Mouse (Mus musculus) bone marrow, adult 2 months (tissue): ENCODE data around the gene Alk. TPM values are rescaled to one million over a fixed set of nuclear protein-coding genes. Genes with fewer than 3 reads are reported as not detected.

Experiments
- H3K27ac ChIP-seq: fragments of 200-500 bp; 2 replicates; pipeline ENCODE4 v1.5.1; 2012; ENCODE audit warnings: low read depth, mild to moderate bottlenecking, control low read depth, inconsistent platforms, low read length; ENCODE audit not compliant: control insufficient read depth, poor library complexity, insufficient read depth
- H3K4me1 ChIP-seq: fragments of 200-500 bp; 2 replicates; pipeline ENCODE4 v1.6.1; 2011; ENCODE audit warnings: low read length; ENCODE audit not compliant: control insufficient read depth, insufficient read depth
- H3K4me3 ChIP-seq: fragments of 200-500 bp; replicated peaks from 2 replicates; pipeline ENCODE3; 2011; ENCODE audit warnings: mild to moderate bottlenecking, low read depth, low read length, control low read depth; ENCODE audit not compliant: control insufficient read depth
- CTCF ChIP-seq: fragments of 200-500 bp; IDR thresholded peaks from 2 replicates; pipeline ENCODE4 v1.5.1; 2011; ENCODE audit warnings: low read length, control low read depth; ENCODE audit not compliant: control insufficient read depth, insufficient read depth
- POLR2A ChIP-seq: fragments of 200-500 bp; IDR thresholded peaks from 2 replicates; pipeline ENCODE4 v1.6.1; 2011; ENCODE audit warnings: low read depth, mild to moderate bottlenecking, control low read depth, low read length, borderline replicate concordance; ENCODE audit not compliant: control insufficient read depth
- WGBS: fragments of 180-500 bp; shearing (Covaris S2); methylation state at CpG from one replicate; pipeline ENCODE4 v1.1.7; 2018; 5-methylcytosine and 5-hydroxymethylcytosine counted together
- polyA plus RNA-seq: library from polyadenylated mRNA; stranded (reverse); fragments of >200 nt; gene quantifications from 2 replicates; pipeline ENCODE4 v1.2.4, GENCODE M21; 2011; ENCODE audit warnings: low replicate concordance; ENCODE audit not compliant: missing spikeins, insufficient read depth, insufficient read length

Alk gene
- polyA plus RNA-seq, 1 experiment: not detected

GRCm38 (mm10) chr17:72275391-72275904 lies 329.0 kb downstream of the Alk start:
- Histone ChIP-seq H3K27ac (no peak overlapping the region), H3K4me1 (no peaks in the 10 kb centered on the region), H3K4me3 (no peak overlapping the region)
- 38% methylated on average over 8 of the region's 8 CpGs for WGBS
- TF ChIP-seq POLR2A (no peak), CTCF (no peak)

DNA sequence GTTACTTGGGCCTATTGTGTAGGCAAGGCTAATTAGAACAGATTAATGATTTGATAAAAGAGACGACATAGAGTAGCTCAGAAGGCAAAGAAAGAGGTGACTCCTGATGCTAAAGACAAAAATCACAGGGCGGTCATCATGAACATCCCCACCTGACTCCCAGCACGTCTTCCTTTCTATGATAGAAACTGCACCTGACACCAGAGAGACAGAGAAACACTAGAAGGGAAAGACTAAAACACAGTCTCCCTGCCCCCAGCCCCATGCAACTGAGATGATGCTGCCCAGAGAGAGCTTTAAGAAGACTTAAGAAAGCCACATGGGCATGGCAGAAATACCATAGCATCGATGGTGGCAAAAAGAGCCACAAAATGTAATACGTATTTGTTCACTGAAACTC lies 330.2 kb downstream of the Alk start:
- 84% methylated on average over 5 of the region's 5 CpGs for WGBS
- no peaks in the 10 kb centered on the region for H3K4me1 ChIP-seq
- no peak for TF ChIP-seq CTCF
- TF ChIP-seq POLR2A: no peak
- no peak overlapping the region for H3K4me3 ChIP-seq
- H3K27ac ChIP-seq: no peak overlapping the region

GRCm38 (mm10) chr17:72271640-72272039 lies 332.8 kb downstream of the Alk start:
- Histone ChIP-seq H3K4me3 (no peak overlapping the region), H3K27ac (no peak overlapping the region), H3K4me1 (no peaks in the 10 kb centered on the region)
- 86% methylated on average over 1 of the region's 1 CpGs for WGBS
- no peak for TF ChIP-seq POLR2A
- TF ChIP-seq CTCF: no peak

- H3K4me1 ChIP-seq: no peaks in the 10 kb centered on the region
- no peak overlapping the region for H3K4me3 ChIP-seq
- no peak overlapping the region for H3K27ac ChIP-seq
- WGBS: 72% methylated on average over 5 of the region's 5 CpGs
- TF ChIP-seq CTCF (no peak), POLR2A (no peak)
Measured at GRCm38 (mm10) chr17:72268529-72268928, 335.9 kb downstream of the Alk start.

- H3K27ac ChIP-seq: no peak overlapping the region
- H3K4me3 ChIP-seq: no peak overlapping the region
- no peaks in the 10 kb centered on the region for H3K4me1 ChIP-seq
- no peak for TF ChIP-seq POLR2A
- TF ChIP-seq CTCF: no peak
- 83% methylated on average over 9 of the region's 9 CpGs for WGBS
Measured at GRCm38 (mm10) chr17:72265171-72266022, 339.0 kb downstream of the Alk start.

GRCm38 (mm10) chr17:72253411-72253810 lies 351.0 kb downstream of the Alk start:
- 82% methylated on average over 5 of the region's 5 CpGs for WGBS
- no peak overlapping the region for H3K4me3 ChIP-seq
- no peak overlapping the region for H3K27ac ChIP-seq
- H3K4me1 ChIP-seq: no peaks in the 10 kb centered on the region
- TF ChIP-seq POLR2A (no peak), CTCF (no peak)

DNA sequence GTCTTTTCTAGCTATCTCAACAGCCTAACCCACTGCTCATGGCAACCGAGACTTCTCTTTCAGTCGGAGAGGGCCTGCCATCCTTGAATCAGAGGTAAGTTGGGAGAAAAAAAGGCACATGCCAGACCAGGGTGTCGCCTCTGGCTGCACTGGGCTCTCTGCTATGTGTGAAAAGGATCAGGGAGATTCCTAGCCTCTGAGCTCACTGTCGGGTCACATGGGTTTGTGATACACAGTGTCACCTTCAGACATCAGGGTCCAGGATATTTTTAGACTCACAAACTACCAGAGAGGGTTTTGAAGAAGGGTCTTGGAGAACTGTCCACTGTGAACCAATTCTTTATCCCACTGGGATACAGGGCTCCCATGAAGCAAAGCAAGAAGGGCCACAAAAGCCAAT lies 352.9 kb downstream of the Alk start:
- no peak for TF ChIP-seq CTCF
- H3K4me1 ChIP-seq: no peaks in the 10 kb centered on the region
- no peak overlapping the region for H3K4me3 ChIP-seq
- 79% methylated on average over 4 of the region's 4 CpGs for WGBS
- H3K27ac ChIP-seq: no peak overlapping the region

DNA sequence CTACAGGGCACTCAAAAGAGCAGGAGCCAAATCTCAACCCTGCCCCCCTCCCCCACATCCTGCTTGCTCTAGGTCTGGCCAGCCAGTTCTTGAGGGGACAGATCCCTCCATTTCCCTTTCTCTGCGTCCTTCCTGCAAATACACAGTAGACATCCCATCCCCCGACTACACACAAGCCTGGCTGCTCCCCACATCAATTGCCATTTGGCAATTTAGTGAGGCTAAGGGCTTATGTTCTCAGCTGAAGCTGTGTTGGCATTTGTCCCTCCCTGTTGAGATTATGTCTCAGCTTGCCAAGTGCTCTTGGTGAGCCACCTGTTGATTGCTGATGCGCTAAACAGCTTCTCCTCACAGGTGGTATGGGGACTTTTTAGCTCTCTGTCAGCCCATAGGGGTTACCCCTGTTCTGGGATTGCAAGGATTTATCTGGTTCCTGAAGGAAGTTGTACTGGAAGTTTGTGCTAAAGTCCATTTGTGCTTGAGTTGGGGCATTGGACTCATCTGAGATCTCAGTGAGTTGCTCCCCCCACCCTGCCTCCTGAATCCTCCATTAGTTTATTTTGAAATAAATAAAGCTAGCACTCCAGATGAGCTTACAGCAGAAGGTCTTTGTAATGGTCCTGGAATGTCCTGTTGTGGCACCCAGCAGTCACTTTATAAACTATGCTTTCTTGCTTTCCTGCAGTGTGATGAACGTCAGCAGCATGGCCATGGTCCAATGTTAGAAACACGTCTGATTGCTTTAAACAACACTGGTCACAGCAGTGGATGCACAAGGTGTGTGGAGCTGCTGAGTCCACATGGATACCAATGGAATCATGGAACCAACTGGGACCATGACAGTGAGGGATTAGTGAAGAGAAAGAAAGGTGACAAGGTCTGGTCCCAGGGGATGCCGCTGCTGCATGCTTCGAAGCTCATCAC lies 353.7 kb downstream of the Alk start:
- WGBS: 61% methylated on average over 7 of the region's 7 CpGs
- H3K4me3 ChIP-seq: no peak overlapping the region
- no peak overlapping the region for H3K27ac ChIP-seq
- TF ChIP-seq CTCF (no peak), POLR2A (no peak)
- no peaks in the 10 kb centered on the region for H3K4me1 ChIP-seq
